Mouse (Mus musculus): Measurements from ENCODE around the gene Gm17949. TPM values are rescaled to one million over a fixed set of nuclear protein-coding genes. Genes with fewer than 3 reads are reported as not detected.

The Gm17949 gene
- polyA plus RNA-seq, 1 experiment from 2014 or later, result 0.21 TPM

DNA sequence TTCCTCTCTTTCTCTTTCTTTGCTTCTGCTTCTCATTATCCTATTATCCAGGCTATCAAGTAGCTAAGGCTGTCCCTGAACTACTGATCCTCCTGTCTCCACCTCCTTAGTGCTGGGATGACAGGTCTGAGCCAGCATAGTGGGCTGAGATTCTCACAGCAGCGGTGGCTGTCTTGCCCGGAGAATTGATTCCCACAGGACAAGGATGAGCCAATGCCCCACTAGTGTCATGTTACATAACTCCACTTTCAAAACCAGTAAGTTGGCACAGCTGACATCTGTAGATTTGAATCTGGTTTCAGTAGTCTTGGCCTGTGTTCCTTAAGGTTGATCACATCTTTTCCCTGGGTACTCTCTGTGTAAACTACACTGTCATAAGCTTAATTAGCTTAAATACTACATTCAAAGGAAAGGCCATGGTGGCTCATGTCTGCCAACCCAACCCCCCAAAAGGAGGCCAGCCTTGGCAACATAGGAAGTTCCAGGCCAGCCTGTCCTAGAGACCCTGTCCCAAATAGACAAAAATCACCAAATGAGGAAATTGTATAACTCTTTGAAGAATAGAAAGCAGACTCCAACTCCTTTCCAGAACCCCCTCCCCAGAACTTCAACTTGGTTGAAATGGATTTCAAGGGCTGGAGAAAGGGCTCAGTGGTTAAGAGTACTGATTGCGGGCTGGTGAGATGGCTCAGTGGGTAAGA is 25.0 kb upstream of the Gm17949 start:
- Histone ChIP-seq H3K4me3 (ENCODE audit: low read depth, low read length) (no peak overlapping the region), H3K9me3 (ENCODE audit: control insufficient read depth, low read length) (no peaks in the 10 kb centered on the region), H3K4me2 (ENCODE audit: low read depth, severe bottlenecking) (no peak overlapping the region), H3K27ac (replicated peaks; ENCODE audit: low read depth, low read length) (no peak overlapping the region), H3K4me1 (ENCODE audit: control insufficient read depth, insufficient read depth, low read length) (peaks cover 5% of the 10 kb centered on the region), H3K9ac (ENCODE audit: low read length) (no peak overlapping the region), H3K36me3 (ENCODE audit: control insufficient read depth, insufficient read depth, low read length) (no peaks in the 10 kb centered on the region; the same call in 1 of the 2 replicates), H3K27me3 (ENCODE audit: control insufficient read depth, insufficient read depth, low read length) (no peaks in the 10 kb centered on the region)
- DNase-seq (ENCODE audit: low spot score) (no peak), ATAC-seq (ENCODE audit: insufficient number of reproducible peaks, low FRiP score, low TSS enrichment, low read depth) (no peak)
- 86% methylated on average over 3 of the region's 3 CpGs for WGBS

DNA sequence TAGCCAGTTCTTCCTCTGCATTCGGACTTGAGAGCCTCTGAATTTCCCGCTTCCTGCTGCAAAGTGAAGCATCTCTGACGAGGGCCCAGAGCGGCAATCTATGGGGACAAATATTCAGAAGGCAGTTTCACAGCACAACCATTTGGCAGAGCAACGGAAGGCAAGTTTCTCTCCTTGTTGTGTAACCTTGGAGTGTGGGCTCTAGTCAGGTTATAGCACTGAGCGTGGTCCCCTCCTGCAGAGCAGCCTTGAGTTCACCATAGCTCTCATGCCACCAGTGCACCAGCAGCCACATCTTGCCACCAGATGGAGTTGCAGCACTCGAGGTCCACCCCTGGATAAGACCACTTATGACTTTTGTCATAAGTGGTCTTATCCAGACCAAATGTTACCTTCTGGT is 22.8 kb upstream of the Gm17949 start:
- Histone ChIP-seq H3K9me3 (ENCODE audit: control insufficient read depth, low read length) (no peaks in the 10 kb centered on the region), H3K9ac (ENCODE audit: low read length) (no peak overlapping the region), H3K4me2 (ENCODE audit: low read depth, severe bottlenecking) (no peak overlapping the region), H3K27ac (replicated peaks; ENCODE audit: low read depth, low read length) (no peak overlapping the region), H3K27me3 (ENCODE audit: control insufficient read depth, insufficient read depth, low read length) (no peaks in the 10 kb centered on the region), H3K4me3 (ENCODE audit: low read depth, low read length) (no peak overlapping the region), H3K36me3 (ENCODE audit: control insufficient read depth, insufficient read depth, low read length) (peaks cover 8% of the 10 kb centered on the region), H3K4me1 (ENCODE audit: control insufficient read depth, insufficient read depth, low read length) (peaks cover 5% of the 10 kb centered on the region)
- WGBS, result 81% methylated on average over 7 of the region's 7 CpGs
- no peak for ATAC-seq (ENCODE audit: insufficient number of reproducible peaks, low FRiP score, low TSS enrichment, low read depth)
- no peak for DNase-seq (ENCODE audit: low spot score)

DNA sequence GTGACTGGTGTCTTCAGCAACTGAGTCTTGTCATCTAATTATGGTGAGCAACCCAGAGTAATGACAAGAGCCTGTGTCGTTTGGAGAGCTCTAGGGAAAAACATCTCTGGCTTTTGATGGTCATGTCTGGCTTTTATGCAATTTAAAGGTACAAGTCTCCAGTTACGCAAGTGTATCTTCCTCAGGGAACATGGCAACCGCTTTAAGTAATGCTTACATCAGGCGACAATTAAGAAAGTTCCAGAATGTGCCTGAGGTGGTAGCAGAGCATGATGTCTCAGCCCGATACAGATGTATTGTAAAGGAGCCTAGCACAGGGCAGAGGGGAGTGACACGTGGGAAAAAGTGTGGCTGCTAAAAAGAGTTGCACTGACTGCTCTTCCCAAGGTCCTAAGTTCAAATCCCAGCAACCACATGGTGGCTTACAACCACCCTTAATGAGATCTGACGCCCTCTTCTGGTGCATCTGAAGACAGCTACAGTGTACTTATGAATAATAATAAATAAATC is 22.3 kb upstream of the Gm17949 start:
- Histone ChIP-seq H3K27ac (replicated peaks; ENCODE audit: low read depth, low read length) (no peak overlapping the region), H3K9me3 (ENCODE audit: control insufficient read depth, low read length) (no peaks in the 10 kb centered on the region), H3K27me3 (ENCODE audit: control insufficient read depth, insufficient read depth, low read length) (no peaks in the 10 kb centered on the region), H3K4me2 (ENCODE audit: low read depth, severe bottlenecking) (peak overlapping the region; percentile 77), H3K4me3 (ENCODE audit: low read depth, low read length) (no peak overlapping the region), H3K36me3 (ENCODE audit: control insufficient read depth, insufficient read depth, low read length) (peaks cover 12% of the 10 kb centered on the region), H3K9ac (ENCODE audit: low read length) (no peak overlapping the region; the same call in 1 of the 2 replicates), H3K4me1 (ENCODE audit: control insufficient read depth, insufficient read depth, low read length) (peaks cover 5% of the 10 kb centered on the region)
- ATAC-seq (ENCODE audit: insufficient number of reproducible peaks, low FRiP score, low TSS enrichment, low read depth) (no peak), DNase-seq (ENCODE audit: low spot score) (no peak)
- 77% methylated on average over 7 of the region's 7 CpGs for WGBS

DNA sequence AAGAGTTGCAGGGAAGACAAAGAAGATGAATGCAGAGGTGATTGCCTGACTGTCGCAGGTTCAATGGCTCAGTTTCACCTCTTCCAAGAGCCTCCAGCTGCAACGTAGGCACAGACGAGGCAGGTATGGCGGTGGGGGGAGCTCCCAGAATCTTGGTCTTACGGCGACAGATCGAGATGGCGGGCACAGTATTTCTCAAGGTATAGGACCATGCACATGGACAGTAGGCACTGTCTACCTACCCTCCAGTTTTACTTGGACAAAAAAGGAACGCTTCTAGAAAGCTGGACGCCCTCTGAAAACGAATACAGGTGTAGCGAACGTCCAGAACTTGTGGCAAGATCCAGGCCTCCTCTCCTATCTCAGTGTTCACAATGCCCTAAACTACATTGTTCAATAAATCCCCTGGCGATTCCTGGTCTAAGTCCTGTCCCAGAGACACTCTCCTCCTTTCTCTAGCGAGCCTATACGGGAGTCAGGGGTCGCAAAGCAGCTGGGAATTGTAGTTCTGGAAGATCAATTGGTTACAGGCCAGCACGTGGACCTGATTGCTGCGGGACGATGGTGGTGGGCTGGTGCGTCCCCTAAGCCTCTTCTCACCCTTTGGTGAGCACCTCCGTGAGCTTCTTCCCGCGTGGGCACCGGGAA is 21.7 kb upstream of the Gm17949 start:
- WGBS, result 4% methylated on average over 25 of the region's 25 CpGs
- Histone ChIP-seq H3K4me3 (ENCODE audit: low read depth, low read length) (peak overlapping the region; percentile 89), H3K9ac (ENCODE audit: low read length) (peak overlapping the region; percentile 58), H3K9me3 (ENCODE audit: control insufficient read depth, low read length) (no peaks in the 10 kb centered on the region), H3K27me3 (ENCODE audit: control insufficient read depth, insufficient read depth, low read length) (no peaks in the 10 kb centered on the region), H3K36me3 (ENCODE audit: control insufficient read depth, insufficient read depth, low read length) (peaks cover 16% of the 10 kb centered on the region), H3K4me2 (ENCODE audit: low read depth, severe bottlenecking) (peak overlapping the region; percentile 77), H3K27ac (replicated peaks; ENCODE audit: low read depth, low read length) (no peak overlapping the region), H3K4me1 (ENCODE audit: control insufficient read depth, insufficient read depth, low read length) (peaks cover 5% of the 10 kb centered on the region)
- ATAC-seq (ENCODE audit: insufficient number of reproducible peaks, low FRiP score, low TSS enrichment, low read depth) (peak; percentile 82), DNase-seq (ENCODE audit: low spot score) (no peak)

DNA sequence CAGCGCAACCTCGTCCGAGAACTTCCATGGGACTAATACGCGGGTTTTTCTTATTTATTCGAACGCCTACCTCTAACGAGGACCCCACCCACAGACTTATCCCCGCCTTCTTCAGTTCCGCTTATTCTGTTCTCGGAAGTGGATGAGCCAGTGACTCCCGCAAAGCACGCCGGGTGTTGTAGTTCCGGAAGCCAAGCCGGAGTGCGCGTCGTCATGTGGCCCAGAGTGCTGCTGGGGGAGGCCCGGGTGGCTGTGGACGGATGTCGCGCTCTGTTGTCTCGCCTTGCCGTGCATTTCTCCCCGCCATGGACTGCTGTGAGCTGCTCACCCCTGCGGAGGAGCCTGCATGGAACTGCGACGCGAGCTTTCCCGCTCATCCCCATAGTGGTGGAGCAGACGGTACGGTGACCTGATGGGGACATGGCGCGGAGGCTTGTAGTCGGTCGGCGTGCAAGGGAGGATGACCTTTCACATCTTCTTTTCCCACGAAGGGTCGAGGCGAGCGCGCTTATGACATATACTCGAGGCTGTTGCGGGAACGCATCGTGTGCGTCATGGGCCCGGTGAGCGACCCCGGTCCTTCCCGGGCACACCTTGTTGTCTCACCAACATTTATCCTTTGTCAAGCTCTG is 21.0 kb upstream of the Gm17949 start, which contains the start of gene Clpp:
Gene Clpp, plus strand, starts transcription at position 191 of the 632 bp plus-strand sequence.
- peak; percentile 93 for ATAC-seq (ENCODE audit: insufficient number of reproducible peaks, low FRiP score, low TSS enrichment, low read depth)
- Histone ChIP-seq H3K9ac (ENCODE audit: low read length) (peak within 1 kb of the TSS; percentile 83), H3K4me2 (ENCODE audit: low read depth, severe bottlenecking) (peak within 1 kb of the TSS; percentile 77), H3K27ac (replicated peaks; ENCODE audit: low read depth, low read length) (no peak within 1 kb of the TSS; the same call in 1 of the 2 replicates), H3K4me3 (ENCODE audit: low read depth, low read length) (peak within 1 kb of the TSS; percentile 89), H3K36me3 (ENCODE audit: control insufficient read depth, insufficient read depth, low read length) (peaks cover 16% of the 10 kb centered on the region), H3K4me1 (ENCODE audit: control insufficient read depth, insufficient read depth, low read length) (peaks cover 5% of the 10 kb centered on the region), H3K27me3 (ENCODE audit: control insufficient read depth, insufficient read depth, low read length) (no peaks in the 10 kb centered on the region), H3K9me3 (ENCODE audit: control insufficient read depth, low read length) (no peaks in the 10 kb centered on the region)
- under 1% methylated on average over 52 of the region's 52 CpGs for WGBS
- DNase-seq (ENCODE audit: low spot score), result peak; percentile 97

DNA sequence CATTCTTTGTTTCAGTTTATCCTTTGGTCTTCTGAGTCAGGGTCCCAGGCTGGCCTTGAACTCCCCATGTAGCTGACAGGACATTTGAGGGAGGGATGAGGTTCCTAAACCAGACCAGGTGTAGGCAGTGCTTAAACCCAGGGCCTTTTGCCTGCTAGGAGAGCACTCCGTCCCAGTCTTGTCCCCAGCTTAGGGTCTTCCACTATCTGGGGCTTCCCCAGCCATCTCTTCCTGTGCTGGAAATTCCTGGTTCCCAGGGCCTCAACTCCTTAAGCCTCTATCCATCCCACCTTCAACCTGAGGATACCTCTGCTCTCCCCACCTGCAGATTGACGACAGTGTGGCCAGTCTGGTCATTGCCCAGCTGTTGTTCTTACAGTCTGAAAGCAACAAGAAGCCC is 20.3 kb upstream of the Gm17949 start:
- H3K9ac ChIP-seq (ENCODE audit: low read length), result 0 out of 2 replicates have a peak overlapping the region, but pooled peaks have one; percentile 17
- peaks cover 5% of the 10 kb centered on the region for H3K4me1 ChIP-seq (ENCODE audit: control insufficient read depth, insufficient read depth, low read length)
- H3K27me3 ChIP-seq (ENCODE audit: control insufficient read depth, insufficient read depth, low read length), result no peaks in the 10 kb centered on the region
- no peak for ATAC-seq (ENCODE audit: insufficient number of reproducible peaks, low FRiP score, low TSS enrichment, low read depth)
- no peak overlapping the region for H3K27ac ChIP-seq (replicated peaks; ENCODE audit: low read depth, low read length)
- H3K9me3 ChIP-seq (ENCODE audit: control insufficient read depth, low read length), result no peaks in the 10 kb centered on the region
- peak overlapping the region; percentile 77 for H3K4me2 ChIP-seq (ENCODE audit: low read depth, severe bottlenecking)
- 79% methylated on average over 2 of the region's 2 CpGs for WGBS
- H3K4me3 ChIP-seq (ENCODE audit: low read depth, low read length), result peak overlapping the region; percentile 89
- no peak for DNase-seq (ENCODE audit: low spot score)
- H3K36me3 ChIP-seq (ENCODE audit: control insufficient read depth, insufficient read depth, low read length), result peaks cover 20% of the 10 kb centered on the region

DNA sequence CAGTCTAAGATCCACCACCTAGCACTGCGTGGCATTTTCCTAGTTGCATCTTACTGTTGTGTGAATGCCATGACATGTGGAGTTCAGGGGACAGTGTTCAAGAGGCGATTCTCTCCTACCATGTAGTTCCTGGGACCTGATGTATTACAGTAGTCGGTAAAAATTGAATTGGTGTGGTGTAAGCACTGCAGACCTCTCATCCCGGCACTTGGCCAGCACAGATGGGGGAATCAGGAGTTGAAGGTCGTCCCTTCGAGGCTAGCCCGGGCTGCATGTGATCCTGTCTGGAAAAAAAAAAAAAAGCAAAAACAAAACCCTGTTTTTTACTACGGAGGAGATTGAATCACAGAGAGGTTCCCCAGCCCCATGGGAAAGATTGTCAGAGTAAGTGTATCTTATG is 16.2 kb upstream of the Gm17949 start:
- no peak overlapping the region for H3K9ac ChIP-seq (ENCODE audit: low read length)
- WGBS, result 90% methylated on average over 8 of the region's 8 CpGs
- no peaks in the 10 kb centered on the region for H3K27me3 ChIP-seq (ENCODE audit: control insufficient read depth, insufficient read depth, low read length)
- H3K4me3 ChIP-seq (ENCODE audit: low read depth, low read length), result no peak overlapping the region
- peaks cover 23% of the 10 kb centered on the region for H3K36me3 ChIP-seq (ENCODE audit: control insufficient read depth, insufficient read depth, low read length)
- no peaks in the 10 kb centered on the region for H3K9me3 ChIP-seq (ENCODE audit: control insufficient read depth, low read length)
- no peak overlapping the region for H3K27ac ChIP-seq (replicated peaks; ENCODE audit: low read depth, low read length)
- H3K4me1 ChIP-seq (ENCODE audit: control insufficient read depth, insufficient read depth, low read length), result peaks cover 10% of the 10 kb centered on the region
- DNase-seq (ENCODE audit: low spot score) (no peak), ATAC-seq (ENCODE audit: insufficient number of reproducible peaks, low FRiP score, low TSS enrichment, low read depth) (no peak)
- no peak overlapping the region for H3K4me2 ChIP-seq (ENCODE audit: low read depth, severe bottlenecking)

DNA sequence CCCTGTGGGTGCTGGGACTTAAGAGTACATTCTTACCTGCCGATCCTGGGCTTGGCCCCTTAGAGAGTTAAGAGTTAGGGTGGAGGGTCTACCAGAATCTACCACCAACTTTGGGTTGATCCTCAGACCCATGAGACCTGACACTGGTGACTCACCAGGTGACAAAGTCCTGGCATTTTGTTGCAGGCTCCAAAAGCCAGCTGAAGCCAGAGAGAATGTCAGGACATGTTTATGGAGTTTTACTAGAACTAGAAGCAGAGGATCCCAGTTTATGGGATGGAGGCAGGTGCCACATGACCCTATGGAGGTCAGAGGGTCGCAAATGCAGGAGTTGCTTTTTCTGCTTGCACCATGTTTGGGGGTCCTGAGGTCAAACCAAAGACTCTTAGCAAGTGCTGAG is 14.8 kb upstream of the Gm17949 start:
- Histone ChIP-seq H3K36me3 (ENCODE audit: control insufficient read depth, insufficient read depth, low read length) (peaks cover 23% of the 10 kb centered on the region), H3K9me3 (ENCODE audit: control insufficient read depth, low read length) (no peaks in the 10 kb centered on the region), H3K9ac (ENCODE audit: low read length) (no peak overlapping the region), H3K4me3 (ENCODE audit: low read depth, low read length) (no peak overlapping the region), H3K27me3 (ENCODE audit: control insufficient read depth, insufficient read depth, low read length) (no peaks in the 10 kb centered on the region), H3K4me2 (ENCODE audit: low read depth, severe bottlenecking) (no peak overlapping the region), H3K27ac (replicated peaks; ENCODE audit: low read depth, low read length) (no peak overlapping the region), H3K4me1 (ENCODE audit: control insufficient read depth, insufficient read depth, low read length) (0 out of 2 replicates have a peak, but pooled peaks cover 5% of the 10 kb centered on the region)
- 68% methylated on average over 2 of the region's 2 CpGs for WGBS
- DNase-seq (ENCODE audit: low spot score) (no peak), ATAC-seq (ENCODE audit: insufficient number of reproducible peaks, low FRiP score, low TSS enrichment, low read depth) (no peak; the same call in 1 of the 2 replicates)

Measured in limb, embryonic 11.5 days (tissue).